Mouse (Mus musculus): ENCODE measurements at regions not wholly inside any gene's neighbourhood (a gene's known extent, or its start where the extent isn't known, plus 50 kb on each side); places are given as distances from the start of the nearest gene placed in this dataset.
A peak's percentile ranks its signal among the peaks of the same experiment; 100 is the strongest.

DNA sequence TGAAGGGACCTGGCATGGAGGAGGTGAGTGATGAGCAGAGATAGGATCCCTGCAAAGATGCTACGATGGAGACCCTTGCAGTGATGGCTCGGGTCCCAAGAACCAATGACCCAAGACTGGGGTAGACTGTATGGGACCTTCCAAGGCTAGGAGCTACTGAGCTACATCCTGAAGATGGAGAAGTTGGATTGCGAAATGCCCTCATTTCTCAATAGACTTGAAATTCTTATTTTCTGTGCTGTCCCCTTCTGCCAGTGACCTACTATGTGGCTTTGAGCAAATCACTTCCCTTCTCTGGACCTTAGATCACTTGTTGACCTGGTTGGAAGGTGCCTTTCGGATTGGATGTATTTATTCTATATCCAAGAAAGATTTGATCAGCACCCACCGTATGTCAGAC lies 88.9 kb downstream of the Nog start:
- DNase-seq = no peak
- no peaks in the 10 kb centered on the region for H3K27me3 ChIP-seq (ENCODE audit: insufficient read depth, low read length)
- no peak overlapping the region for H3K4me2 ChIP-seq (ENCODE audit: low read depth, low read length)
- no peaks in the 10 kb centered on the region for H3K9me3 ChIP-seq (ENCODE audit: low read length)
- H3K4me3 ChIP-seq (ENCODE audit: low read depth, low read length) = no peak overlapping the region
- no peak overlapping the region for H3K27ac ChIP-seq (ENCODE audit: low read depth)
- no peak for TF ChIP-seq EP300 (IDR thresholded peaks at IDR 0.05; ENCODE audit: low read depth)
- no peak for TF ChIP-seq CTCF (IDR thresholded peaks at IDR 0.05; ENCODE audit: low read depth)
- H3K4me1 ChIP-seq (ENCODE audit: insufficient read depth) = no peaks in the 10 kb centered on the region
- H3K9ac ChIP-seq (replicated peaks) = no peak overlapping the region
- ATAC-seq = no peak
- WGBS (ENCODE audit: insufficient replicate concordance) = 83% methylated on average over 5 of the region's 5 CpGs
- H3K36me3 ChIP-seq (replicated peaks; ENCODE audit: insufficient read depth, low read length) = no peaks in the 10 kb centered on the region

GRCm38 (mm10) chr11:89209531-89209950 lies 92.6 kb downstream of the Nog start:
- WGBS (ENCODE audit: insufficient replicate concordance) = 46% methylated on average over 11 of the region's 11 CpGs
- Histone ChIP-seq H3K4me3 (ENCODE audit: low read depth, low read length) (no peak overlapping the region), H3K4me2 (ENCODE audit: low read depth, low read length) (no peak overlapping the region), H3K36me3 (replicated peaks; ENCODE audit: insufficient read depth, low read length) (no peaks in the 10 kb centered on the region), H3K9ac (replicated peaks) (no peak overlapping the region), H3K9me3 (ENCODE audit: low read length) (no peaks in the 10 kb centered on the region), H3K27ac (ENCODE audit: low read depth) (no peak overlapping the region), H3K27me3 (ENCODE audit: insufficient read depth, low read length) (no peaks in the 10 kb centered on the region), H3K4me1 (ENCODE audit: insufficient read depth) (no peaks in the 10 kb centered on the region)
- DNase-seq (no peak), ATAC-seq (no peak)
- no peak for TF ChIP-seq CTCF (IDR thresholded peaks at IDR 0.05; ENCODE audit: low read depth)
- TF ChIP-seq EP300 (IDR thresholded peaks at IDR 0.05; ENCODE audit: low read depth) = no peak

- Histone ChIP-seq H3K4me1 (ENCODE audit: insufficient read depth) (no peaks in the 10 kb centered on the region), H3K27me3 (ENCODE audit: insufficient read depth, low read length) (no peaks in the 10 kb centered on the region), H3K4me2 (ENCODE audit: low read depth, low read length) (no peak overlapping the region), H3K9ac (replicated peaks) (no peak overlapping the region), H3K27ac (ENCODE audit: low read depth) (no peak overlapping the region), H3K4me3 (ENCODE audit: low read depth, low read length) (no peak overlapping the region), H3K9me3 (ENCODE audit: low read length) (no peaks in the 10 kb centered on the region), H3K36me3 (replicated peaks; ENCODE audit: insufficient read depth, low read length) (no peaks in the 10 kb centered on the region)
- 38% methylated on average over 6 of the region's 6 CpGs for WGBS (ENCODE audit: insufficient replicate concordance)
- no peak for DNase-seq
- TF ChIP-seq CTCF (IDR thresholded peaks at IDR 0.05; ENCODE audit: low read depth) = 0 out of 2 replicates have a peak, but pooled peaks have one; percentile 8
- no peak for TF ChIP-seq EP300 (IDR thresholded peaks at IDR 0.05; ENCODE audit: low read depth)
- ATAC-seq = no peak
Observed at GRCm38 (mm10) chr11:89209072-89209471, 93.1 kb downstream of the Nog start.

DNA sequence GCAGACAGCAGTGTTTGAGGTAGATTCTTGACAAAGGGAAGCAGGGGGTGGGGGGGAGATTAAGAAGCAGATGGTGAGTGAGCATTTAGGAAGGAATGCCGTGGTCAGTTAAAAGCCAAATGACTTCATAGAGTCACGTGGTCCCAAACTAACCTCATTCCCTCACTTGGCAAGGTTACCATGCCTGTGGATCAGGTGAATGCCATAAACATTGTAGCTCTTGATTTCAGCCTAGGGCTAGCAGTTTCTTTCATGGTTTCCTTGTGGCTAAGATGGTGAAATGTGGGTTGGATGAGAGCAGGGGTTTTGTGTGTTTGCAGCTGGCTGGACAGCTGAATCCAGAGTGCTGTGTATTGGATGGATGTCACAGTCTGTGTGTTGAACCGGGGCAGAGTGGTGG lies 95.3 kb downstream of the Nog start:
- H3K27me3 ChIP-seq (ENCODE audit: insufficient read depth, low read length) = no peaks in the 10 kb centered on the region
- WGBS (ENCODE audit: insufficient replicate concordance) = 40% methylated on average over 3 of the region's 3 CpGs
- no peaks in the 10 kb centered on the region for H3K9me3 ChIP-seq (ENCODE audit: low read length)
- ATAC-seq (no peak), DNase-seq (no peak)
- TF ChIP-seq CTCF (IDR thresholded peaks at IDR 0.05; ENCODE audit: low read depth) = no peak
- no peak for TF ChIP-seq EP300 (IDR thresholded peaks at IDR 0.05; ENCODE audit: low read depth)
- H3K4me3 ChIP-seq (ENCODE audit: low read depth, low read length) = no peak overlapping the region
- H3K4me2 ChIP-seq (ENCODE audit: low read depth, low read length) = no peak overlapping the region
- no peaks in the 10 kb centered on the region for H3K4me1 ChIP-seq (ENCODE audit: insufficient read depth)
- H3K27ac ChIP-seq (ENCODE audit: low read depth) = no peak overlapping the region
- H3K36me3 ChIP-seq (replicated peaks; ENCODE audit: insufficient read depth, low read length) = no peaks in the 10 kb centered on the region
- H3K9ac ChIP-seq (replicated peaks) = no peak overlapping the region

- no peak for DNase-seq
- WGBS (ENCODE audit: insufficient replicate concordance) = 34% methylated on average over 7 of the region's 7 CpGs
- no peak overlapping the region for H3K27ac ChIP-seq (ENCODE audit: low read depth)
- H3K4me3 ChIP-seq (ENCODE audit: low read depth, low read length) = no peak overlapping the region
- H3K36me3 ChIP-seq (replicated peaks; ENCODE audit: insufficient read depth, low read length) = no peaks in the 10 kb centered on the region
- H3K27me3 ChIP-seq (ENCODE audit: insufficient read depth, low read length) = no peaks in the 10 kb centered on the region
- no peaks in the 10 kb centered on the region for H3K4me1 ChIP-seq (ENCODE audit: insufficient read depth)
- H3K4me2 ChIP-seq (ENCODE audit: low read depth, low read length) = no peak overlapping the region
- H3K9me3 ChIP-seq (ENCODE audit: low read length) = no peaks in the 10 kb centered on the region
- no peak for ATAC-seq
- TF ChIP-seq EP300 (IDR thresholded peaks at IDR 0.05; ENCODE audit: low read depth) (no peak), CTCF (IDR thresholded peaks at IDR 0.05; ENCODE audit: low read depth) (no peak)
- no peak overlapping the region for H3K9ac ChIP-seq (replicated peaks)
Observed at GRCm38 (mm10) chr11:89204948-89205545, 97.1 kb downstream of the Nog start.

GRCm38 (mm10) chr11:89200458-89200857 lies 101.7 kb downstream of the Nog start:
- Histone ChIP-seq H3K4me3 (ENCODE audit: low read depth, low read length) (no peak overlapping the region), H3K27ac (ENCODE audit: low read depth) (no peak overlapping the region), H3K9me3 (ENCODE audit: low read length) (no peaks in the 10 kb centered on the region), H3K9ac (replicated peaks) (no peak overlapping the region), H3K36me3 (replicated peaks; ENCODE audit: insufficient read depth, low read length) (no peaks in the 10 kb centered on the region), H3K27me3 (ENCODE audit: insufficient read depth, low read length) (no peaks in the 10 kb centered on the region), H3K4me2 (ENCODE audit: low read depth, low read length) (no peak overlapping the region), H3K4me1 (ENCODE audit: insufficient read depth) (no peaks in the 10 kb centered on the region)
- ATAC-seq (no peak), DNase-seq (no peak)
- 89% methylated on average over 3 of the region's 3 CpGs for WGBS (ENCODE audit: insufficient replicate concordance)
- TF ChIP-seq EP300 (IDR thresholded peaks at IDR 0.05; ENCODE audit: low read depth) (no peak), CTCF (IDR thresholded peaks at IDR 0.05; ENCODE audit: low read depth) (no peak)

DNA sequence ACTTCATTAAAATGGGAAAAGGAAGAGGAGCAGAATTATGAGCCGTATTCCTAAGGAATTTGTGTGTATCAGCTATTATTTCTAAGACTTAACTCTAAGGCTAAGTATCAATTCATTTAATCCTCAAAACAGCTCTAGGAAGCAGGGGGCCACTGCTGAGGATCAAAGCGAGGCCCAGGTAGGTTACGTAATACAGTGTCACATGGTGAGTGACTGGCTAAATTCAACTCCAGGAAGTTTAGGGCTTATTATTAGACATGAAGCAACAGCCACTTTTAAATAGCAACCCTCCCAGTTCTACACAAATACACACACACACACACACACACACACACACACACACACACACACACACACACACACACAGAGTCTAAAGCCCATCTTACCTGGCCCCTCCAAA lies 109.3 kb downstream of the Nog start:
- H3K4me3 ChIP-seq (ENCODE audit: low read depth, low read length) = no peak overlapping the region
- 60% methylated on average over 3 of the region's 3 CpGs for WGBS (ENCODE audit: insufficient replicate concordance)
- H3K4me1 ChIP-seq (ENCODE audit: insufficient read depth) = no peaks in the 10 kb centered on the region
- H3K9ac ChIP-seq (replicated peaks) = no peak overlapping the region
- H3K9me3 ChIP-seq (ENCODE audit: low read length) = no peaks in the 10 kb centered on the region
- no peak overlapping the region for H3K27ac ChIP-seq (ENCODE audit: low read depth)
- H3K27me3 ChIP-seq (ENCODE audit: insufficient read depth, low read length) = no peaks in the 10 kb centered on the region
- ATAC-seq (peak; percentile 56), DNase-seq (no peak)
- H3K4me2 ChIP-seq (ENCODE audit: low read depth, low read length) = no peak overlapping the region
- no peaks in the 10 kb centered on the region for H3K36me3 ChIP-seq (replicated peaks; ENCODE audit: insufficient read depth, low read length)
- TF ChIP-seq CTCF (IDR thresholded peaks at IDR 0.05; ENCODE audit: low read depth) (no peak), EP300 (IDR thresholded peaks at IDR 0.05; ENCODE audit: low read depth) (no peak)
